Mouse (Mus musculus) lung, postnatal 0 days (tissue): ENCODE measurements around the gene Zfp704.

ENCODE experiments used
- CTCF ChIP-seq: IDR thresholded peaks from 2 replicates; pipeline ENCODE4 v1.5.1; 2016; ENCODE audit warnings: antibody characterized with exemption, mild to moderate bottlenecking
- EP300 ChIP-seq: IDR thresholded peaks from 2 replicates; pipeline ENCODE4 v1.6.1; 2016; ENCODE audit warnings: antibody characterized with exemption, mild to moderate bottlenecking, control low read depth

- TF ChIP-seq CTCF (no peak), EP300 (no peak)
Observed at GRCm38 (mm10) chr3:9580102-9580501, 29.8 kb downstream of the Zfp704 start.
